Comparison of ENCODE assay signal across 20 mouse cellular contexts in genomic region chr2:5618361-5618896, GRCm38 (mm10).
DNase-seq lines count a peak whose midpoint lies in the region; ATAC-seq and TF ChIP-seq lines count a peak whose summit lies in the region.
"Had no signal": no experiment of that assay in that cellular context is flagged by ENCODE, and none has a peak within 500 bp of the region (broad histone marks: within the 10 kb centered on the region; RNA-seq: fewer than 3 reads in every experiment).

No protein-coding gene starts in this region.

- 75% methylated on average over 8 of the region's 8 CpGs for WGBS in intestine, embryonic 16.5 days

- H3K27me3 ChIP-seq in C2C12 (ENCODE audit: control insufficient read depth, insufficient read depth, insufficient read length), result no peaks in the 10 kb centered on the region
- no peaks in the 10 kb centered on the region for H3K27me3 ChIP-seq in intestine, embryonic 16.5 days (replicated peaks; ENCODE audit: control insufficient read depth, insufficient read depth, low read length)
- H3K27me3 ChIP-seq: embryonic facial prominence, embryonic 13.5 days; heart, embryonic 13.5 days; hindbrain, embryonic 15.5 days; liver, embryonic 15.5 days had no signal

- H3K36me3 ChIP-seq in C2C12 (ENCODE audit: control insufficient read depth, insufficient read depth), result no peaks in the 10 kb centered on the region
- no peaks in the 10 kb centered on the region for H3K36me3 ChIP-seq in intestine, embryonic 16.5 days (ENCODE audit: control insufficient read depth, insufficient read depth, low read length)
- H3K36me3 ChIP-seq: embryonic facial prominence, embryonic 13.5 days; heart, embryonic 13.5 days; hindbrain, embryonic 15.5 days; liver, embryonic 15.5 days had no signal

- no peak for TF ChIP-seq CTCF in left cerebral cortex, adult 2 months (IDR thresholded peaks at IDR 0.05)
- TF ChIP-seq CTCF in C2C12 (IDR thresholded peaks at IDR 0.05; ENCODE audit: control insufficient read depth, insufficient read depth, insufficient read length), result no peak

- no peaks in the 10 kb centered on the region for H3K79me3 ChIP-seq in C2C12 (ENCODE audit: low read depth)

- H3K79me2 ChIP-seq in C2C12 (ENCODE audit: control insufficient read depth, insufficient read depth), result peaks cover 4% of the 10 kb centered on the region

- H3K4me1 ChIP-seq in intestine, embryonic 16.5 days (ENCODE audit: control insufficient read depth, insufficient read depth, low read length), result peaks cover 36% of the 10 kb centered on the region

- no peak overlapping the region for H3K4me2 ChIP-seq in intestine, embryonic 16.5 days (ENCODE audit: low read depth, low read length)
- H3K4me2 ChIP-seq: embryonic facial prominence, embryonic 13.5 days; heart, embryonic 13.5 days; hindbrain, embryonic 15.5 days; liver, embryonic 15.5 days; midbrain, embryonic 11.5 days had no signal

- H3K9ac ChIP-seq in intestine, embryonic 16.5 days (ENCODE audit: low read depth, low read length), result no peak overlapping the region
- H3K9ac ChIP-seq: embryonic facial prominence, embryonic 13.5 days; heart, embryonic 13.5 days; hindbrain, embryonic 15.5 days; liver, embryonic 15.5 days had no signal

- no peaks in the 10 kb centered on the region for H3K9me3 ChIP-seq in intestine, embryonic 16.5 days (ENCODE audit: control insufficient read depth, low read length)
- H3K9me3 ChIP-seq: embryonic facial prominence, embryonic 13.5 days; heart, embryonic 13.5 days; hindbrain, embryonic 15.5 days; liver, embryonic 15.5 days had no signal

- DNase-seq in left cerebral cortex, adult 2 months (ENCODE audit: extremely low spot score in 1 of 2, low spot score in 2 of 2), result peak in 1 of 2 experiments; percentile 52
- no peak for DNase-seq in left cerebral cortex, adult 11 months (ENCODE audit: low spot score)
- peak; percentile 83 for DNase-seq in NIH3T3 (ENCODE audit: low read depth)
- no peak for DNase-seq in lung, postnatal 4 days
- no peak for DNase-seq in spleen, adult 18-20 months
- DNase-seq: cerebellum, adult 9-11 months; heart, postnatal 36 days; kidney, adult 8-10 months; kidney, postnatal 36 days; lung, postnatal 36 days; thymus, postnatal 14 days had no signal

- intact Hi-C loops in left cerebral cortex, adult 2 months (cut with DNase I), result loop anchor here (10.0 kb wide), 1 partner anchor 56 kb away; no protein-coding TSS in a partner anchor

- ATAC-seq in intestine, embryonic 16.5 days, result peak; percentile 79
- ATAC-seq in megakaryocyte progenitor cell, adult 5-6 weeks (replicated peaks; ENCODE audit: poor library complexity), result no peak
- ATAC-seq: CD4-positive, CD25-positive, alpha-beta regulatory T cell, adult 4 months had no signal

- H3K4me3 ChIP-seq in left cerebral cortex, adult 2 months, result no peak overlapping the region
- no peak overlapping the region for H3K4me3 ChIP-seq in C2C12 (ENCODE audit: insufficient read depth, poor library complexity, severe bottlenecking)
- H3K4me3 ChIP-seq in intestine, embryonic 16.5 days (ENCODE audit: low read length), result no peak overlapping the region
- H3K4me3 ChIP-seq: embryonic facial prominence, embryonic 13.5 days; heart, embryonic 13.5 days; hindbrain, embryonic 15.5 days; liver, embryonic 15.5 days had no signal

- peak overlapping the region; percentile 64 for H3K27ac ChIP-seq in left cerebral cortex, adult 2 months
- H3K27ac ChIP-seq in intestine, embryonic 16.5 days (ENCODE audit: low read length), result peak overlapping the region; percentile 60
- H3K27ac ChIP-seq: embryonic facial prominence, embryonic 13.5 days; heart, embryonic 13.5 days; hindbrain, embryonic 15.5 days; liver, embryonic 15.5 days had no signal

- no peak overlapping the region for H3ac ChIP-seq in C2C12 (ENCODE audit: control insufficient read depth, insufficient read length, low read depth)

TF ChIP-seq in C2C12, 6 proteins besides CTCF, POLR2A, EP300 and RAD21:
- TF ChIP-seq FOSL1 (IDR thresholded peaks at IDR 0.05; ENCODE audit: insufficient read depth, low read length, poor library complexity, severe bottlenecking) (peak; percentile 48), CEBPB (IDR thresholded peaks at IDR 0.05; ENCODE audit: low read depth) (no peak), USF1 (IDR thresholded peaks at IDR 0.05; ENCODE audit: low read depth) (peak; percentile 40), MAX (IDR thresholded peaks at IDR 0.05) (no peak), MYOD1 (IDR thresholded peaks at IDR 0.05; ENCODE audit: control insufficient read depth, insufficient read length, low read depth) (peak; percentile 17), MYOG (IDR thresholded peaks at IDR 0.05; ENCODE audit: control insufficient read depth, extremely low read depth, insufficient read length) (no peak)
